ENCODE assay signal across 18 mouse cellular contexts in the genomic region with DNA sequence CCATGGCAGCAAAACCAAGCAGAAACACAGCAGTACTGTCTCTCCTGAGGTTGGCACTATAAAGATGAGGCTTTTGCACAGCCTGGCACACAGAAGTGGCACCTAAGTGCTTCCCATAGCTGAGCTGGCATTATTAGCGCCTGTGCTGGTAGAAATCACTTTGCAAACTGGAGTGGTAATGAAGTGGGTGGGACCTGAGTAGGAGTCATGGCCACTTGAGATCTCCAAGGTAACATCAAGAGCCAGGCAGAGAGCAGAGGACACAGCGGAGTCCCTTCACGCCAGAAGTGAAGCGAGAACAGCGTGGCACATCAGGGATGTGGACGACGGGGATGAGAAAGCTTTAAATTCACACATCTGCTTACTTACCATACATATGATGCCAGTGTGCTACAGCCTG. TPM values are rescaled to one million over a fixed set of nuclear protein-coding genes. Genes with fewer than 3 reads are reported as not detected.
A peak's percentile ranks its signal among the peaks of the same experiment; 100 is the strongest.
DNase-seq lines count a peak whose midpoint lies in the region; ATAC-seq lines count a peak whose summit lies in the region.
"Had no signal": no experiment of that assay in that cellular context is flagged by ENCODE, and none has a peak within 500 bp of the region (broad histone marks: within the 10 kb centered on the region; RNA-seq: fewer than 3 reads in every experiment).

No protein-coding gene starts in this region.

- no peak overlapping the region for H3K9ac ChIP-seq in heart, embryonic 14.5 days (ENCODE audit: low read length)
- no peak overlapping the region for H3K9ac ChIP-seq in heart, embryonic 11.5 days (ENCODE audit: low read depth, low read length)
- no peak overlapping the region for H3K9ac ChIP-seq in midbrain, embryonic 16.5 days (ENCODE audit: low read depth, low read length)
- H3K9ac ChIP-seq in midbrain, embryonic 14.5 days (replicated peaks; ENCODE audit: low read length), result no peak overlapping the region
- no peak overlapping the region for H3K9ac ChIP-seq in lung, embryonic 16.5 days (ENCODE audit: low read length)
- H3K9ac ChIP-seq: hindbrain, embryonic 15.5 days had no signal

- H3K4me1 ChIP-seq in heart, embryonic 14.5 days (ENCODE audit: control insufficient read depth in 2 of 2, insufficient read depth in 2 of 2, low read length in 2 of 2), result peaks cover 21 to 37% of the 10 kb centered on the region in 2 experiments
- peaks cover 17% of the 10 kb centered on the region for H3K4me1 ChIP-seq in heart, embryonic 11.5 days (ENCODE audit: control insufficient read depth, insufficient read depth, low read length)
- no peaks in the 10 kb centered on the region for H3K4me1 ChIP-seq in midbrain, embryonic 16.5 days (ENCODE audit: control insufficient read depth, insufficient read depth, low read length)
- H3K4me1 ChIP-seq in midbrain, embryonic 14.5 days (ENCODE audit: control insufficient read depth, insufficient read depth, low read length), result no peaks in the 10 kb centered on the region
- no peaks in the 10 kb centered on the region for H3K4me1 ChIP-seq in lung, embryonic 16.5 days (replicated peaks; ENCODE audit: control insufficient read depth, insufficient read depth, low read length)
- H3K4me1 ChIP-seq: hindbrain, embryonic 15.5 days had no signal

- H3K4me2 ChIP-seq in heart, embryonic 14.5 days (ENCODE audit: low read length), result no peak overlapping the region
- no peak overlapping the region for H3K4me2 ChIP-seq in heart, embryonic 11.5 days
- no peak overlapping the region for H3K4me2 ChIP-seq in midbrain, embryonic 16.5 days (ENCODE audit: low read length)
- no peak overlapping the region for H3K4me2 ChIP-seq in midbrain, embryonic 14.5 days (ENCODE audit: low read length)
- no peak overlapping the region for H3K4me2 ChIP-seq in lung, embryonic 16.5 days (ENCODE audit: low read depth, low read length)
- H3K4me2 ChIP-seq: hindbrain, embryonic 15.5 days had no signal

- H3K27me3 ChIP-seq in heart, embryonic 14.5 days (ENCODE audit: control insufficient read depth, insufficient read depth, low read length), result no peaks in the 10 kb centered on the region
- no peaks in the 10 kb centered on the region for H3K27me3 ChIP-seq in heart, embryonic 11.5 days (ENCODE audit: control insufficient read depth, insufficient read depth, low read length)
- no peaks in the 10 kb centered on the region for H3K27me3 ChIP-seq in midbrain, embryonic 16.5 days (ENCODE audit: control insufficient read depth, insufficient read depth, low read depth, low read length)
- no peaks in the 10 kb centered on the region for H3K27me3 ChIP-seq in midbrain, embryonic 14.5 days (ENCODE audit: control insufficient read depth, insufficient read depth, low read length)
- H3K27me3 ChIP-seq in lung, embryonic 16.5 days (ENCODE audit: control insufficient read depth, insufficient read depth, low read depth, low read length), result no peaks in the 10 kb centered on the region
- H3K27me3 ChIP-seq: hindbrain, embryonic 15.5 days had no signal

- peak overlapping the region in 1 of 2 experiments; percentile 38; a peak in 1 of 4 replicates for H3K27ac ChIP-seq in heart, embryonic 14.5 days (replicated peaks in 1 of 2; ENCODE audit: control insufficient read depth in 1 of 2, insufficient read depth in 1 of 2, low read depth in 2 of 2, low read length in 2 of 2)
- no peak overlapping the region for H3K27ac ChIP-seq in heart, embryonic 11.5 days (ENCODE audit: low read depth, low read length)
- no peak overlapping the region for H3K27ac ChIP-seq in midbrain, embryonic 16.5 days (ENCODE audit: low read length)
- no peak overlapping the region for H3K27ac ChIP-seq in midbrain, embryonic 14.5 days (replicated peaks; ENCODE audit: low read depth, low read length)
- H3K27ac ChIP-seq in lung, embryonic 16.5 days (ENCODE audit: low read length), result no peak overlapping the region
- H3K27ac ChIP-seq: embryonic facial prominence, embryonic 10.5 days; forebrain, embryonic 10.5 days; gastrocnemius, adult 2 months; hindbrain, embryonic 15.5 days had no signal

- H3K9me3 ChIP-seq in heart, embryonic 14.5 days (ENCODE audit: control insufficient read depth, low read length), result no peaks in the 10 kb centered on the region
- H3K9me3 ChIP-seq in heart, embryonic 11.5 days (replicated peaks; ENCODE audit: control insufficient read depth, low read length), result no peaks in the 10 kb centered on the region
- H3K9me3 ChIP-seq in midbrain, embryonic 16.5 days (replicated peaks; ENCODE audit: control insufficient read depth, low read length, poor library complexity, severe bottlenecking), result no peaks in the 10 kb centered on the region
- no peaks in the 10 kb centered on the region for H3K9me3 ChIP-seq in midbrain, embryonic 14.5 days (ENCODE audit: control insufficient read depth, low read length)
- H3K9me3 ChIP-seq in lung, embryonic 16.5 days (ENCODE audit: control insufficient read depth, low read length), result no peaks in the 10 kb centered on the region
- H3K9me3 ChIP-seq: embryonic facial prominence, embryonic 10.5 days; forebrain, embryonic 10.5 days; hindbrain, embryonic 15.5 days had no signal

- H3K4me3 ChIP-seq in heart, embryonic 14.5 days (ENCODE audit: control insufficient read depth in 1 of 2, insufficient read depth in 1 of 2, low read depth in 1 of 2, low read length in 2 of 2), result no peak overlapping the region
- no peak overlapping the region for H3K4me3 ChIP-seq in heart, embryonic 11.5 days (ENCODE audit: low read depth, low read length)
- no peak overlapping the region for H3K4me3 ChIP-seq in midbrain, embryonic 16.5 days (ENCODE audit: low read depth, low read length)
- no peak overlapping the region for H3K4me3 ChIP-seq in midbrain, embryonic 14.5 days (replicated peaks; ENCODE audit: low read depth, low read length)
- no peak overlapping the region for H3K4me3 ChIP-seq in lung, embryonic 16.5 days (ENCODE audit: low read length)
- H3K4me3 ChIP-seq: embryonic facial prominence, embryonic 10.5 days; forebrain, embryonic 10.5 days; gastrocnemius, adult 2 months; hindbrain, embryonic 15.5 days had no signal

- 35% methylated on average over 7 of the region's 7 CpGs for WGBS in heart, embryonic 14.5 days
- WGBS in heart, embryonic 11.5 days (ENCODE audit: insufficient replicate concordance), result 56% methylated on average over 7 of the region's 7 CpGs
- WGBS in midbrain, embryonic 16.5 days, result 82% methylated on average over 7 of the region's 7 CpGs
- 96% methylated on average over 7 of the region's 7 CpGs for WGBS in midbrain, embryonic 14.5 days
- WGBS in lung, embryonic 16.5 days, result 72% methylated on average over 7 of the region's 7 CpGs

- H3K36me3 ChIP-seq in heart, embryonic 14.5 days (ENCODE audit: control insufficient read depth, insufficient read depth, low read length), result peaks cover 51% of the 10 kb centered on the region
- H3K36me3 ChIP-seq in heart, embryonic 11.5 days (ENCODE audit: control insufficient read depth, insufficient read depth, low read length), result peaks cover 29% of the 10 kb centered on the region
- peaks cover 23% of the 10 kb centered on the region for H3K36me3 ChIP-seq in midbrain, embryonic 16.5 days (ENCODE audit: control insufficient read depth, insufficient read depth, low read length)
- H3K36me3 ChIP-seq in midbrain, embryonic 14.5 days (ENCODE audit: control insufficient read depth, insufficient read depth, low read length), result peaks cover 53% of the 10 kb centered on the region
- H3K36me3 ChIP-seq in lung, embryonic 16.5 days (ENCODE audit: control insufficient read depth, insufficient read depth, low read length), result peaks cover 33% of the 10 kb centered on the region

- ATAC-seq in heart, embryonic 14.5 days (ENCODE audit: insufficient number of reproducible peaks, insufficient read depth, low FRiP score, low read depth), result peak; percentile 24; the same call in 1 of the 2 replicates
- no peak for ATAC-seq in heart, embryonic 11.5 days (replicated peaks; ENCODE audit: insufficient number of reproducible peaks, low FRiP score, low TSS enrichment)
- 0 out of 2 replicates have a peak, but pooled peaks have one; percentile 36 for ATAC-seq in midbrain, embryonic 16.5 days
- ATAC-seq in midbrain, embryonic 14.5 days (ENCODE audit: low FRiP score, low TSS enrichment), result no peak
- ATAC-seq in lung, embryonic 16.5 days (ENCODE audit: low read depth), result peak; percentile 86

- no peak for DNase-seq in midbrain, embryonic 14.5 days
- DNase-seq in lung, postnatal 36 days, result peak; percentile 71
- no peak for DNase-seq in layer of hippocampus, postnatal 36 days
- DNase-seq: adrenal gland, adult 2 months; cerebellum, adult 11-12 months; cerebellum, postnatal 10 days; gastrocnemius, adult 2 months; kidney, adult 2 months; kidney, postnatal 10 days; thymus, adult 2 months; thymus, postnatal 4 days had no signal

RNA-seq across cellular contexts. Expression of gene Kif1b, which starts 19.8 kb away (rescaled TPM):
- polyA plus RNA-seq in heart, embryonic 14.5 days (2014; fragmentation: Nextera tagmentation; extraction: Ambion mirVana), result 47.1 and 51.9 TPM in 2 replicates
- polyA plus RNA-seq in heart, embryonic 11.5 days (2014; fragmentation: Nextera tagmentation; extraction: Ambion mirVana), result 47.8 and 49.6 TPM in 2 replicates
- polyA plus RNA-seq in midbrain, embryonic 16.5 days (2015; fragmentation: Nextera tagmentation; extraction: Ambion mirVana), result 118 and 142 TPM in 2 replicates
- 152 and 202 TPM in 2 replicates for polyA plus RNA-seq in midbrain, embryonic 14.5 days (2014; fragmentation: Nextera tagmentation; extraction: Ambion mirVana)
- 31.1 and 32.5 TPM in 2 replicates for polyA plus RNA-seq in lung, embryonic 16.5 days (2015; fragmentation: Nextera tagmentation; extraction: Ambion mirVana)
- total RNA-seq in layer of hippocampus, postnatal 36 days (2021), result 100 to 1,000 TPM; 391 to 406 TPM

Comparison
In these comparisons a context has a peak if more than half of its experiments do, and no peak if none do; other contexts are left out.
1. ATAC-seq: peak in heart, embryonic 14.5 days (single experiment), midbrain, embryonic 16.5 days (single experiment) and lung, embryonic 16.5 days (single experiment); none in heart, embryonic 11.5 days (single experiment) and midbrain, embryonic 14.5 days (single experiment).